Mouse (Mus musculus) myocyte (in vitro differentiated cells): ENCODE measurements around the gene Epb41l3. TPM values are rescaled to one million over a fixed set of nuclear protein-coding genes. Genes with fewer than 3 reads are reported as not detected.

Experiments used
- H3K27me3 ChIP-seq: one replicate; pipeline ENCODE4 v1.6.1; 2011; ENCODE audit not compliant: control insufficient read depth, insufficient read depth, insufficient read length
- H3K36me3 ChIP-seq: one replicate; pipeline ENCODE4 v1.6.1; 2011; ENCODE audit not compliant: control insufficient read depth, insufficient read depth
- H3K4me2 ChIP-seq: one replicate; pipeline ENCODE4 v1.6.1; 2011; ENCODE audit warnings: low read depth, control low read depth
- H3K4me3 ChIP-seq: one replicate; pipeline ENCODE4 v1.5.1; 2011; ENCODE audit warnings: mild to moderate bottlenecking, control low read depth, moderate library complexity
- H3K79me2 ChIP-seq: one replicate; pipeline ENCODE4 v1.6.1; 2011; ENCODE audit not compliant: control insufficient read depth, insufficient read depth
- H3ac ChIP-seq: one replicate; pipeline ENCODE4 v1.6.1; 2011; ENCODE audit not compliant: control insufficient read depth, insufficient read length
- CEBPB ChIP-seq: IDR thresholded peaks from 2 replicates; pipeline ENCODE4 v1.6.1; 2011; ENCODE audit warnings: mild to moderate bottlenecking, moderate library complexity; ENCODE audit not compliant: poor library complexity, insufficient read depth, severe bottlenecking
- E2F4 ChIP-seq: IDR thresholded peaks from one replicate; pipeline ENCODE4 v1.6.1; 2011; ENCODE audit warnings: mild to moderate bottlenecking, control low read depth, moderate library complexity; ENCODE audit not compliant: insufficient read depth
- MAX ChIP-seq: IDR thresholded peaks from one replicate; pipeline ENCODE4 v1.6.1; 2011; ENCODE audit warnings: low read depth, mild to moderate bottlenecking, control low read depth
- MYOD1 ChIP-seq, 3 experiments: IDR thresholded peaks; one replicate each; pipeline ENCODE4 v1.6.1; 2011; ENCODE audit warnings: control low read depth in 2 of 3, low read depth in 2 of 3, mild to moderate bottlenecking in 2 of 3, moderate library complexity in 1 of 3; ENCODE audit not compliant: insufficient read length in 2 of 3, control insufficient read depth in 1 of 3
- MYOG ChIP-seq, 3 experiments: IDR thresholded peaks; one replicate each; pipeline ENCODE4 v1.6.1; 2011; ENCODE audit warnings: control low read depth in 2 of 3, low read depth in 2 of 3, mild to moderate bottlenecking in 2 of 3; ENCODE audit not compliant: insufficient read length in 2 of 3, control insufficient read depth in 1 of 3, insufficient read depth in 1 of 3
- POLR2A ChIP-seq: IDR thresholded peaks from one replicate; pipeline ENCODE4 v1.6.1; 2011; ENCODE audit warnings: low read depth, mild to moderate bottlenecking, control low read depth, moderate library complexity; ENCODE audit not compliant: insufficient read length
- POLR2AphosphoS2 ChIP-seq: IDR thresholded peaks from one replicate; pipeline ENCODE4 v1.6.1; 2011; ENCODE audit warnings: low read depth, control low read depth; ENCODE audit not compliant: insufficient read length
- REST ChIP-seq: IDR thresholded peaks from one replicate; pipeline ENCODE4 v1.6.1; 2011; ENCODE audit warnings: mild to moderate bottlenecking, control low read depth, moderate library complexity; ENCODE audit not compliant: insufficient read depth, insufficient read length
- SRF ChIP-seq: IDR thresholded peaks from one replicate; pipeline ENCODE4 v1.6.1; 2011; ENCODE audit warnings: low read depth; ENCODE audit not compliant: control insufficient read depth, insufficient read length
- TCF12 ChIP-seq: IDR thresholded peaks from one replicate; pipeline ENCODE4 v1.6.1; 2011; ENCODE audit warnings: mild to moderate bottlenecking, control low read depth; ENCODE audit not compliant: poor library complexity, insufficient read depth, severe bottlenecking
- TCF3 ChIP-seq: IDR thresholded peaks from one replicate; pipeline ENCODE4 v1.6.1; 2011; ENCODE audit warnings: low read depth, control low read depth; ENCODE audit not compliant: insufficient read length
- USF1 ChIP-seq: IDR thresholded peaks from one replicate; pipeline ENCODE4 v1.6.1; 2011; ENCODE audit warnings: low read depth, mild to moderate bottlenecking, control low read depth, moderate library complexity
- polyA plus RNA-seq: library from polyadenylated mRNA; unstranded; fragments of >200 nt; fragmentation: generic; extraction: Trizol; gene quantifications from one replicate; pipeline ENCODE4 v1.2.1, GENCODE M21; 2012; ENCODE audit warnings: missing spikeins

Epb41l3 gene
- polyA plus RNA-seq, 1 experiment, result 19.5 TPM

GRCm38 (mm10) chr17:69059760-69060159 lies 15.7 kb upstream of the Epb41l3 start:
- no peak for TF ChIP-seq MYOD1 (IDR thresholded peaks at IDR 0.05; ENCODE audit: control insufficient read depth in 1 of 3, insufficient read length in 2 of 3, low read depth in 2 of 3)
- TF ChIP-seq TCF12, result no peak
- no peak for TF ChIP-seq SRF
- no peak for TF ChIP-seq USF1
- TF ChIP-seq POLR2A, result no peak
- TF ChIP-seq POLR2AphosphoS2, result no peak
- TF ChIP-seq E2F4, result no peak
- TF ChIP-seq MYOG (IDR thresholded peaks at IDR 0.05; ENCODE audit: control insufficient read depth in 1 of 3, insufficient read depth in 1 of 3, insufficient read length in 2 of 3, low read depth in 2 of 3), result no peak
- Histone ChIP-seq H3ac (no peak overlapping the region), H3K79me2 (no peaks in the 10 kb centered on the region), H3K36me3 (no peaks in the 10 kb centered on the region), H3K4me3 (no peak overlapping the region), H3K4me2 (no peak overlapping the region), H3K27me3 (peaks cover 6% of the 10 kb centered on the region)

GRCm38 (mm10) chr17:69060388-69060787 lies 15.1 kb upstream of the Epb41l3 start:
- Histone ChIP-seq H3K27me3 (peaks cover 6% of the 10 kb centered on the region), H3K4me2 (no peak overlapping the region), H3K79me2 (no peaks in the 10 kb centered on the region), H3K4me3 (no peak overlapping the region), H3K36me3 (no peaks in the 10 kb centered on the region), H3ac (no peak overlapping the region)
- TF ChIP-seq MYOG (IDR thresholded peaks at IDR 0.05; ENCODE audit: control insufficient read depth in 1 of 3, insufficient read depth in 1 of 3, insufficient read length in 2 of 3, low read depth in 2 of 3) (no peak), MAX (no peak), TCF3 (no peak), POLR2A (no peak), SRF (no peak), E2F4 (no peak), REST (no peak), USF1 (no peak), TCF12 (no peak), POLR2AphosphoS2 (no peak), CEBPB (no peak), MYOD1 (IDR thresholded peaks at IDR 0.05; ENCODE audit: control insufficient read depth in 1 of 3, insufficient read length in 2 of 3, low read depth in 2 of 3) (no peak)

GRCm38 (mm10) chr17:69061883-69062745 lies 13.4 kb upstream of the Epb41l3 start:
- Histone ChIP-seq H3K4me3 (no peak overlapping the region), H3K79me2 (no peaks in the 10 kb centered on the region), H3K4me2 (no peak overlapping the region), H3ac (no peak overlapping the region), H3K36me3 (no peaks in the 10 kb centered on the region), H3K27me3 (peaks cover 6% of the 10 kb centered on the region)
- TF ChIP-seq USF1 (no peak), MYOG (IDR thresholded peaks at IDR 0.05; ENCODE audit: control insufficient read depth in 1 of 3, insufficient read depth in 1 of 3, insufficient read length in 2 of 3, low read depth in 2 of 3) (no peak), REST (no peak), MYOD1 (IDR thresholded peaks at IDR 0.05; ENCODE audit: control insufficient read depth in 1 of 3, insufficient read length in 2 of 3, low read depth in 2 of 3) (no peak), POLR2A (no peak), TCF12 (no peak), TCF3 (no peak), SRF (no peak), MAX (no peak), E2F4 (no peak)

GRCm38 (mm10) chr17:69067937-69068739 lies 7.3 kb upstream of the Epb41l3 start:
- H3K36me3 ChIP-seq, result no peaks in the 10 kb centered on the region
- H3K4me3 ChIP-seq, result no peak overlapping the region
- TF ChIP-seq REST (no peak), POLR2AphosphoS2 (no peak), USF1 (no peak), TCF12 (no peak), MYOD1 (IDR thresholded peaks at IDR 0.05; ENCODE audit: control insufficient read depth in 1 of 3, insufficient read length in 2 of 3, low read depth in 2 of 3) (no peak), CEBPB (no peak), TCF3 (no peak), SRF (no peak), MYOG (IDR thresholded peaks at IDR 0.05; ENCODE audit: control insufficient read depth in 1 of 3, insufficient read depth in 1 of 3, insufficient read length in 2 of 3, low read depth in 2 of 3) (no peak), POLR2A (no peak), MAX (no peak), E2F4 (no peak)
- H3K79me2 ChIP-seq, result no peaks in the 10 kb centered on the region
- H3ac ChIP-seq, result no peak overlapping the region
- no peak overlapping the region for H3K4me2 ChIP-seq
- H3K27me3 ChIP-seq, result peaks cover 14% of the 10 kb centered on the region
